Mouse (Mus musculus): ENCODE data around the gene Txndc17.

The Txndc17 gene

DNA sequence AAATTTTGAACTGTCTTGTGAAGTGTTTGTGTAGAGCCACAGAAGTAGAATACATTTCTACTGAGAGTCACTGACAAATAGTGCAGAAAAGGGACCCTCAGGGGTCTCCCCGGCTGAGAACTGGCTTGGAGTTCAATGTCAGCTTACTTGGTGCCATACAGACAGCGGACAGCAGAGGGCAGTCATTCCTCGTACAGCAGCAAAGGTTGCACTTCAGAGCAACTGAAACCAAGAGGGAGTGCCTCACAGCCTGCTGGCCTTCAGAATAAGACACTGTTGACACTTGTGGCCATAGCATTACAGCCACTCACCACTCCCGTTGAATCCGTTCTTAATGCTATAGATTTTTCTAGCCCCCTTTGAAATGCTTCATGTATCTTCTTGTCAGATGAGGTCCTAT is 17.5 kb downstream of the Txndc17 start:
- DNase-seq = peak; percentile 63 to 82

DNA sequence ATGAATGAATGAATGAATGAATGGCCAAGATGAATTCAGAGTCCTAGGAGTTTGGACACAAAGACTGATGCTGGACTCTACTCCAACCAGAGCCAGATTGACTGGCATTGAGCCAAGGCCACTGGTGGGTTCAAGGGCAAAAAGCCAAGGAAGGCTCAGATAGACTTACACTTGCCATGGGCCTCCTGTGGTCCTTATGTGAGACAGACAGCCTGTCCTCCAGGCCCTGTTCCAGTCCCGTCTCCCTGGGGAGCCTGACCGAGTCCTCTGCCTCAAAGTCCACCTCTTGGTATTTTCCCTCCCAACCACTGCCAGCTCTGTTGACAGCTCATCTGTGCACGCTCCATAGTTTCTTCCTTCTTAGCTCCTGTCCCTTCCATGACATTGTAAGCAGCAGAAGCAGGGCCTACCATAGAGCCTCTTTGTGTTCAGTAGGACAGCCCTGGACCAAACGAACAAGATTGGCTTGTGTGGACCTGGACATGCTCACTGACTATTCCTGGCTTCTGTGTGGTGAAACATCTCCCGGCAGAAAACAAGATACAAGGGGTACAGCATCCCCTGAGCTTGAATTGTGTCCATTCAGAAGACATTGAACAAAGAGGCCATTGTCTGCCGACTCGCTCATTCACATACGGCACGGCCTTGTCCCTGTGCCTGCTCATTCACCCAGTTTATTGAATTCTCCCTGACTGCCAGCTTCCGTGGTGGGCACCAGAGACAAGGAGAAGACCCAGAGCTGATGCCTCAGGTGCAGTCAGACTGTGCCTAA is 18.9 kb downstream of the Txndc17 start:
- no peak for DNase-seq

DNA sequence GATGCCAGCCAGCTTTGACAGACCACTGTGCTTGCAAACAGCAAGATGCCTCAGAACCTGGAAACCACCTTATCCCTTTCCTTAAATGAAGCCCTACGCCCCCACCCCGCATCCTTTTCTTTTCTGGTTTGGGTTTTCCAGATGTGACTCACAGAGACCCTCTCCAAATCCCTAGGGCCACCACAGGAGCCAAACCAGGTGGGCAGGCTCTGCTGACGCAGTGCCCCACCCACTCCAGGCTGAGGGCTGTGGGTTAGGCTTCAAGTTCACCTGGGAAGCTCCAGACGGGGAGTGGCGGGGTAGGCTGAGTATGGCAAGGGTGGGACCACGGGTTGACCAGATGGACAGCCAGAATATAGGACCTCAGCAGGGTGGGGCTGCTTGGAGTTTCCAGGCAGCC is 19.6 kb downstream of the Txndc17 start:
- DNase-seq = no peak

DNA sequence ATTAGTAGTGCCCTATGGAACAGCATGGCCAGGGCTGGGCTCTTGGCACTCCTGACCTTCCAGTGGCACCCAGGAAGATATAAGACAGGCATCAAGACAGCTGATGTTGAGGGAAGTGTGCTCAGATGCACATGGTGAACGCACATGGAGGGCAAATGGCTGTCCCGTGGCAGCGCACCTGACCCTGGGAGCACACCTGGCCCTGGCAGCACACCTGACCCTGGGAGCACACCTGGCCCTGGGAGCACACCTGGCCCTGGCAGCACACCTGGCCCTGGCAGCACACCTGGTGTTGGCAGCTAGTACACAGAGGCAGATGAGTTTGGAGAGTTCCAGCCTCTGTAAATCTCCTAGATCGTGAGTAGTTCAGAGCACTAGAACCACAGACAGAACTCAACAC is 21.2 kb downstream of the Txndc17 start:
- DNase-seq = no peak

DNA sequence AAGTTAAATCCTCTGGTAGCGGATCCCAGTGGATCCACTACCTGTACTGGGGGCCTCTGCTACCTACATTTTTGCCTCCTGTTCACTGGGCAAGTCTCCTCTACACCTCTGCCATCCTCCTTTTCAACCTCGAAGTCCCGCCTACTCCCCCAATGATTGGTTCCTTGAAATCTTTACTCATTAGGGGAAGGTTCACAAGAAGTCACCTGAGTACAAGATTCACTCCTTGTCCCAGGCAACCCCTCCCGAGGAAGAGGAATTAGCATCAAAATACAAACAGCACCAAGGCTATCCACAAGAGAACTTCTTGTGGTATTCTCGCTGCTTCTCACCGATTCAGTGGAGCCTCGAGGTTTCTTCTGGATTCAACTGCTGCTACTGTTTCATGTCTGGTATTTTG is 24.7 kb downstream of the Txndc17 start:
- DNase-seq = no peak

DNA sequence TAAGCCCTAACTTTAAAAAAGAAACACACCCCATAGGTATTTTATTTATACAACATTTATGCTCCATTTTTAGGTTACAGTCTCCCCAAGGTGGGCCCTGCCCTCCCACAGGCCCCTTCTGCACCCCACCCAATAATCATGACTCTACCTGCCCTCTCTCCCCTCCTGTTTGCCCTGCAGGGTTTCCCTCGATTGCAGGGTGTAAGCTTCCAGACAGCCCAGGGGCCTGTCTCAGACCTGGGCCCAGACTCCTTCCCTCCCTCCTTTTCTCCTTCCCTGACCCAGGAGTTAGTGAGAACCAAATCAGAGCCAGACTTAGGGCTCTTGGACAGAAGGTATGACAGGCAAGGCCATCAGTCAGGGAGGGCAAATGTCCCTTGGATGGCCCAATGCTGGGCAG is 25.6 kb downstream of the Txndc17 start:
- no peak for DNase-seq

DNA sequence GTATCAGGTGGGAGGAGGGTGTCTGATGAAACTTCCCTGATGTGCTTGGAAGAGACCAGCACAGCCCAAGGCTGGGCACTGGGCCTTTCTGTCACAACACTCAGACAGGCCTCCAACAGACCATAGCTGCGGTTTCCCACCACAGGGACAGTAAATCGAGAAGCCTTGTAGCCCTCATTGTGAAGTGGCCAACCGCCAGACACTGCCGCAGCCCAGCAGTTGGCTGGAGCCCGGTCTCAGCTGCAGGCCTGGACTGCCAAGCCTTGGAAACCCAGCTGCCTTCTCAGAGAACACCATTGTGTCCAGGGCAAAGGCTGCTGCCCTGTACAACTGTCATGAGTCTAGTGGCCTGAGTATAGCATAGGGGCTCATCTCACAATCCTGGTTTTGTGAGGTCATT is 26.7 kb downstream of the Txndc17 start:
- no peak for DNase-seq

DNA sequence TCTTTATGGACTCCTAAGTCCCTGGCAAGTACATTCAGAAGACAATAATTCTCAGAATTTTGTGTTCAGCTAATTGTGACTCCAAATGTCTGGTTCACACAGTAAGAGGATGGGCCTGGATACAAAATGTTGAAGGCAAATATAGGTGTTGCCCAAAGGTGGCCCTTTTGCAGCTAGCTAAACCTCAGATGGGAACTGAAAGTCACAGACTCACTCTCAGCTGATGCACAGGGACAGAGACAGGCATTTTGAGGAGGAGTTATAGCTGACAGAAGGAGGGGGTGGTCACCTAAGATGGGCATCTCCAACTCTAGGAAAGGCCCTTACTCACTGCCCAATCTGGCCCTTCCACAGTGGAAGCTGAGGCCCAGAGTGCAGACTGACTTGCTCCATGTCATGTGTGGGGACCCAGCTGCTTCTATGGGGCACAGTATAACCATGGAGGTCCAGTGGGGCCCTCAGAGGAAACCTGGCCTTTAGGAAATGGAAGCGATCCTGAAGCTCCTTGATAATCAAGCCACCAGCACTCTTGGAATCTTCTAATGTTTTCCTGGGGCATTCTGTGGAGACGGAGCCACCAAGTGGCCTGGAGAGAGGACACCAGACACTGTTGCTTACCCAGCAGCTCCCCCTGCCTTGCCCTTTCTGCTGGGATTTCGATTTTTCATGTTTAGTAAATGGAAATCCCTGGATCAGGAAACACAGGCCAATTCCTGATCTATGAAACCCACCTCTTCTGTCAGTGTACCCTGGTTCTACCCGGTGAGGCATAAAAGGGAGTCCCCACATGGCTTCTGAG is 32.9 kb downstream of the Txndc17 start:
- no peak for DNase-seq

DNA sequence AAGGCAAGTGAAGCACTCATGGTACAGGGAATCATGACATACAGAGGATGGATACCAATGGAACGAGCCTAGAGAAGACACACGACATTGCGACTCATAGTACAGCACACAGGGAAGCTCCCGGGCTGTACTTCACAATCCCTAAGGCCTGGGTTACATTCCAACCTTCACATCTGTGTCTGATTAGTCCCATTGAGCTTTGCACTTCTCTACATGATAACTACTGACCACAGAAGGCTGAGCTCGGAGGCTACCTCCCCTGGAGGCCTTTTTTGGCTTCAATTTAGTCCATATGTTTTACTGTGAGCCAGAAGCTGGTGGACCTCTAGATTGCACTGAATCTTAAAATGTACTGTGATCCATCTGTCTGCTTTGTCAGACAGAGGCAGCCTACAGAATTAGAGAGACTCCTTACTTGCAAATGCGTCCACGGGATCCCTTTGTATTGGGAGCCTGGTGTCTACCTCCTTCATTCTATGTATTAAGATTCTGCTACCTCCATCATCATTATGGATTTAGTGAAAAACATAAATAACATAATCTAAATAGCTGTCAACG is 37.9 kb downstream of the Txndc17 start:
- no peak for DNase-seq

DNA sequence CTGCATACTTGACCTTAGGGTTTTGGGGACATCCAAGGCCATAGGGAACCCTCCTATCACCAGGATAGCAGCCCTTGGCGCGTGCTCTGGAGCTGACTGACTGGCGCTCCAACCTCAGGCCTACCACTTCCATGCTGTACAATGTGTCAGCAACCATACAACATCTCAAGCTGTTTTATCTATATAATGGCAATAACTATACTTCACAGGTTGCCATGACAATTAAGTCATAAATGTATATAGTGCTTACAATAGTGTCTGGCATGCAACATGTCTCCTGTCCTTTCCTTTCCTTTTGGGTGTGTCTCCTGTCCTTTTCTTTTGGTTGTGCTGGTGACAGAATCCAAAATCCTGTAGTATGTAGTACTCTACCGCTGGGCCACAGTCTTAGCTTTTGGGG is 48.3 kb downstream of the Txndc17 start:
- DNase-seq = no peak

DNA sequence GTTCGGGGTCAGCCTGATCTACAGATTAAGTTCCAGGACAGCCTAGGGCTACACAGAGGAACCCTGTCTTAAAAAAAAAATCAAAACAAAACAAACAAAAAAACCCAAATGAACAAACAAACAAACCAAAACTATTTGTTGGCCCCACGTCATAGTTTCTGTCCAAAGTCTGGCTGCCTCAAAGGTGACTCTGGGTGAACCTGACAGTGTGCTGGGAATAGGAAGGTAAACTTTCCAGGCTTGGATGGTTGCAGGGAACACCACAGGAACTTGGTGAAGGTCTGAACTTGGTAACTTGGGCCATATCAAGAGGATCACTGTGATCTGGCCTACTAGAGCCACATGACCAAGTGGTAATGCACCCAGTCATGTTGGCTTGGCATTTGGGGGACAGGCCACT is 49.1 kb downstream of the Txndc17 start:
- DNase-seq = no peak
